Mouse (Mus musculus): ENCODE measurements at regions not wholly inside any gene's neighbourhood (a gene's known extent, or its start where the extent isn't known, plus 50 kb on each side); places are given as distances from the start of the nearest gene placed in this dataset.

GRCm38 (mm10) chr2:161340291-161340690 lies 231.4 kb upstream of the Chd6 start:
- DNase-seq (ENCODE audit: low spot score), result no peak

GRCm38 (mm10) chr2:161339327-161340001 lies 230.6 kb upstream of the Chd6 start:
- DNase-seq (ENCODE audit: low spot score), result no peak

- no peak for DNase-seq (ENCODE audit: low spot score)
Measured at GRCm38 (mm10) chr2:161338953-161339326, 230.1 kb upstream of the Chd6 start.

GRCm38 (mm10) chr2:161332653-161333052 lies 223.8 kb upstream of the Chd6 start:
- no peak for DNase-seq (ENCODE audit: low spot score)

GRCm38 (mm10) chr2:161331850-161332365 lies 223.0 kb upstream of the Chd6 start:
- no peak for DNase-seq (ENCODE audit: low spot score)

- DNase-seq (ENCODE audit: low spot score), result no peak
Measured at GRCm38 (mm10) chr2:161302796-161303195, 193.9 kb upstream of the Chd6 start.

DNA sequence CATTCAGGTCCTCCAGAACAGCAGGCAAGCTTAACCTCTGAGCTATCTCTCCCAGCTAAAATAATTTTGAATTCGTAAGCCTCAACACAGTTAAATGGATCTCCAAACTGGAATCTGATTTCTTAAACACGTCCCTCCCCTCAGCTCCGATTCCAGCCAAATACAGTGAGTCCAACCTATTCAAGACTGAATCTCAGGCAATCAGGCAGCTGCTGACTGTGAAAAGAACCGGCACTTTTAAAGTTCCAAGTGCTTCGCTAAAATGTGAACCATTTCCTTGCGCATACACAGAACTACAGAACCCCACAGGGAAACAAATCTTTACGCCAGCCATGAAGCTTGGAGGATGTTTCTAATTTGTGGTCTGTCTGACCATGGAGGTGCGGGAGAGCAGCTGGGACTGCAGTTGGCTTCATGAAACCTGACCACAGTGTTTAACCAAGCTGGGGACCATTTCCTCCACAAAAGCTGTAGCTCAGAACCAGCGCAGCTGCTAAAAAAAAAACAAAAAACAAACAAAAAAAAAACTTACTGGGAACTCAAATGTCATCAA lies 160.1 kb upstream of the Chd6 start:
- DNase-seq (ENCODE audit: low spot score), result no peak

GRCm38 (mm10) chr2:161266476-161266875 lies 157.6 kb upstream of the Chd6 start:
- DNase-seq (ENCODE audit: low spot score), result no peak

GRCm38 (mm10) chr2:161265211-161265610 lies 156.3 kb upstream of the Chd6 start:
- DNase-seq (ENCODE audit: low spot score), result no peak

- no peak for DNase-seq (ENCODE audit: low spot score)
Measured at GRCm38 (mm10) chr2:161252761-161253160, 143.9 kb upstream of the Chd6 start.

DNA sequence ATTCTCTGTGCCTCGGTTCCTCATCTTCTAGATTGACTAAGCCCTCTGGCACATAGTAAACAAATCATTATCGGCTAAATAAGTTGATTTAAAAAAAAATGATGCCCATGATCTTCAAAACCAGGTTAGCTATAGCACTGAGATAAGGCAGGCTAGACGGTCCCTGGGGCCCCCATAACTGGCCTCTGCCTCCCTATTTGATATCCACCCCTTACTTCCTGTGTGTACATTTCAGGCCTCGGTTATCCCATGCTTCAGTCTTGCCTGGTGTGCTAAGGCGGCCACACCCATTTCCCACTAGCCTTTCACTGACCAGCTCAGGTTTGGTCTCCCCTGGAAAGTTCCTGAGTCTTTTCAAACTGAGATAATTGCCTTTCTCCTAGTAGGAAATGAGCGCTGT lies 132.8 kb upstream of the Chd6 start:
- no peak for DNase-seq (ENCODE audit: low spot score)

DNA sequence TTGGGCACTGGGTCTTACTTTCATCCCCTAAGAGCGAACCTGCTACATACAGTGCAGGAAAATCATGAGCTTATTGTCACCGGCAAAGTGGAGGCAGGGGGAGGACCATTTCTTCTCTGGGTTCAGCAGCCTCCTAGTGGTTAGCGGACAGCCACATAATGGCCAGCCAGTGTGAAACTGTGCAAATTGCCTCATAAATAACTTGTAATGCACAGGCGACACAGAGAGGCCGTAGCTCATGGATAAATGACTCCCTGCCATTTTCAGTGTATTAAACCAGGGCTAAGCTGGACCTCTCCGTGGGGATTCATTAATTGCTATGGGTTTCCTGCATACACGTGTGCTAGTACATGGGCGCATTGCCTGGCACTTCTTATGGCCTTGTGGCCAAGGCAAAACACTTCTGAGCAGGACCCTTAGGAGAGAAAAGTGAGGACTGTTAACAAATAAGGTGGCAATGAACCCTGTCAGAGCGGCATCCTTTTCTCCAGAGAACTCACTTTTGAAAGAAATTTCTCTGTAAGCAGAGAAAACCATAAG lies 128.5 kb upstream of the Chd6 start:
- no peak for DNase-seq (ENCODE audit: low spot score)

DNA sequence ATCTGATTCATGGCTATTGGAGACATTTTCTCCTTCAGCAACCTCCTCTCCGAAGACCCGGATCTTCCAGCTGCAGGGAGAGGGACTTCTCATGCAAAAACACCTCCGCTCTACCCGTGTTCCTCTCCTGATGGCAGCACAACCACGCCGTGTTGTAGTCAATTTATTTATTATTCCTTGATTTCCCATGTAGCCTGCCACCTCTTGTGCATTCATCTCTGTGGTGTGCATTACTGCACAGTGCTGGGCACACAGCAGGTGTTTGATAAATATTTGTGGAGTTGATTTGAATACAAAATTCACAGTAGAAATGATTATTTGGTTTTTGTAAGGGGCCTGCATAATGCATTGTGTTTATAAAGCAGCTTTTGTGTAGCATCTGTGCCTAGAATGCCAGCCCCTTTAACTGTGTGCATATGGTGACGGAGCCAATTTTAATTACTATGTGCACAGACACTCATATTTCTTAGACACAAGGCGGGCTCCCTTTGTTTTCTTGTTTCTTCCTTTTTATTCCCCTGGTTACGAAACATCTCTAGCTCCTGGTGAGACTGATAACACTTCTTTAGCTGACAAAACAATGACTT lies 124.4 kb upstream of the Chd6 start:
- DNase-seq (ENCODE audit: low spot score), result no peak

- no peak for DNase-seq (ENCODE audit: low spot score)
Measured at GRCm38 (mm10) chr2:161231405-161231804, 122.5 kb upstream of the Chd6 start.

GRCm38 (mm10) chr2:161215736-161216135 lies 106.9 kb upstream of the Chd6 start:
- DNase-seq (ENCODE audit: low spot score), result no peak

- peak; percentile 72 for DNase-seq (ENCODE audit: low spot score)
Measured at GRCm38 (mm10) chr2:161214681-161215458, 106.0 kb upstream of the Chd6 start.

GRCm38 (mm10) chr2:161212322-161212882 lies 103.5 kb upstream of the Chd6 start:
- DNase-seq (ENCODE audit: low spot score), result no peak

- no peak for DNase-seq (ENCODE audit: low spot score)
Measured at GRCm38 (mm10) chr2:161196713-161197372, 88.0 kb upstream of the Chd6 start.

DNA sequence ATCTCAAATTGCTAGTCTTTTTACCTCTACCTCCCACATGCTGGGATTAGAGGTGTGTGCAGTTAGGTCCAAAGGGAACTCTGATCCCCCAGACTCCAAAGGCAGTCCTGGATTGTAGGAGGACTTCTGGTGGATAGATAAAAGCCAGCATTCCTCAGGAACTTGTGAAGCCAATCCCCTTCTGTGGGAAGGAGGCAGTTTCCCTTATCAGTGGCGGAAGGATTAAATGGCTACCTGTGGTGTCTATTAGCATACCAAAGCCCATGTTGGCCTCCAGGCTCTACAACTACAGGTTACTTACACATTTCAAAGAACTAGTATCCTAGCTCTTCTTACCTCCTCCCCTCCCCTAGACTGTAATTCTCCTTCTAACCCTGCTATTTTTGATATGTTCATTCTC lies 78.6 kb upstream of the Chd6 start:
- no peak for DNase-seq (ENCODE audit: low spot score)

DNA sequence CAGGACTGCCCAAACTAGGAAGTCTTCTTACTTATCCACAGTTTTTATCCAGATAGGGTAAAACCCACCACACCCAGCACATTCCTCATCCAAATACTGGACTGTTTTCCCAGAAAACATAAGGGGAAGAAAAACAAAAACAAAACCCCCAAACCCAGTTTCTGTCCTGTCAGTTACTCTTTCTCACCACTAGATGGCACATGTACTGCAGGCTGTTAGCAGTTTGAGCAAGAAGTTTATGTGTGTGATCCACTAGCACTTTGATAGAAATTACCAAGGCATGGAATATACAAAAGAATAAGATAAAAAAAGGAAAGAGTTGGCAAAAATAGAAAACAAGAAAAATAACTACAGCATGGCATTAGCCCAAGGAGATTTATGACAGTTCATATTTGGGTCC lies 76.2 kb upstream of the Chd6 start:
- no peak for DNase-seq (ENCODE audit: low spot score)

DNA sequence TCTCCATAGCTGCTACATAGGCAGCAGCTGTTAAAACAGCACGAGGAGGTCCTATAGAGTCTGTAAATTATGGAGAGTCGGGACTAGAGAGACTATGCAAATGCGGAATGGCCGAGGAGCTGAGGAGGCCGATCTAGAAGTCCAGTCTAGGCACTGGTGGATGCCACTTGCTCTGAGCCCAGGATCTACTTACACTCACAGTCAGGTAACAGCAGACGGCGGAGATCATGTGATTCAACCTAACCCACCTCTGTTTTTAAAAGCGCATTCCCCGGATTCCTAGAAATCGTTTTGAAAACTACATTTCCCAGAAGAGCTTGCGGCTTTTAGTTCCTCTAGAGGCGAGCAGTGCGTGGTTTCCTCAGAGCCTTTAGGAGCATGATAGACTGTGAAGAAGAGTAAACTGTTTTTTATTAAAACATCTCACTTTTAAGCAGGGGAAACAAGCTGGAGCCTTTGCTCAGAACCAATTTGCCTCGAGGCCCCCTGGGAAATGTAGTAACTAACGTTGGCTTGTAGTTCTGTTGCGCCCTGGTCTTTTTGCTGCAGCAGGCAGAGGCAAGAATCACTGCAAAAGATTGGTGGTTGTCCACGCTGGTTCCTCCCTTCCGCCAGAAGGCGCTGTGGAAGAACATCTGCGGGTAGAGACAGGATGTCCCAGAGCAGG lies 68.6 kb upstream of the Chd6 start:
- DNase-seq (ENCODE audit: low spot score), result peak; percentile 47
